Mouse (Mus musculus): Measurements from ENCODE around the gene 3110040N11Rik.

3110040N11Rik gene

GRCm38 (mm10) chr7:81738720-81739385 is 50.4 kb downstream of the 3110040N11Rik start:
- DNase-seq (ENCODE audit: low read depth, low spot score): no peak

DNA sequence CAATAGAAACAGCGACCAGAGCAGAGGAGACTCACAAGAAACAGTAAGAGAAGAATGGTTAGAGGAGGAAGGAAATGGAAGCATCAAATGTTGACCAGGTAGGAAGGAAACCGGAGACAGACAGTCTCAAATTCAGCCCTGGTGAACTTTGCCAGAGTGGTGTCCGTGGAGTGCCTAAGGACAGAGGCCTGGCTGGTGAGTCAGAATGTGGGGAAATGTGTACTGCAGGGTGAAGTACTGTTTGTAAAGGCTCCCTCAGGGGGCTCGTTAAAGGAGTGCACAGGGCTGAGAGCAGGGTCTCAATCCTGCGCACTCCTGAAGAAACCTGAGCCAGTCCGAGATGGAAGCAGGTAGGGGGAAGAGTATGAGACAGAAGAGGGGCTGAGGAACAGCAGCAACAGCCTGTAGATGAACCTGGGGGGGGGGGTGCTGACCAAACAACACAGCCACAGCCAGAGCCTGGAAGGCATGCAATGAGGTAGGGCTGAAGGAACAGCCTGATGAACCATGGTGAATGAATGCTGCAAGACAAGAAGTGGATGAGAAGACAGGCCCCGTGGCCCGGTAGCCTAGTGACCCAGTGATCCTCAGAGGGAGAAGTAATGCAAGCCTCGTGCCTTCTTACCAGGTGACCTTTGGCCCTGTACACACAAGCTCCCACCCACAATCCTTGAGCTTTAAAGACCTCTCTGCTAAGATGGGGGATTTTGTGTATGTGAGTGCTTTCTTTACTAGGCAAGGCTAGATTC is 53.8 kb downstream of the 3110040N11Rik start:
- no peak for DNase-seq (ENCODE audit: low read depth, low spot score)

DNA sequence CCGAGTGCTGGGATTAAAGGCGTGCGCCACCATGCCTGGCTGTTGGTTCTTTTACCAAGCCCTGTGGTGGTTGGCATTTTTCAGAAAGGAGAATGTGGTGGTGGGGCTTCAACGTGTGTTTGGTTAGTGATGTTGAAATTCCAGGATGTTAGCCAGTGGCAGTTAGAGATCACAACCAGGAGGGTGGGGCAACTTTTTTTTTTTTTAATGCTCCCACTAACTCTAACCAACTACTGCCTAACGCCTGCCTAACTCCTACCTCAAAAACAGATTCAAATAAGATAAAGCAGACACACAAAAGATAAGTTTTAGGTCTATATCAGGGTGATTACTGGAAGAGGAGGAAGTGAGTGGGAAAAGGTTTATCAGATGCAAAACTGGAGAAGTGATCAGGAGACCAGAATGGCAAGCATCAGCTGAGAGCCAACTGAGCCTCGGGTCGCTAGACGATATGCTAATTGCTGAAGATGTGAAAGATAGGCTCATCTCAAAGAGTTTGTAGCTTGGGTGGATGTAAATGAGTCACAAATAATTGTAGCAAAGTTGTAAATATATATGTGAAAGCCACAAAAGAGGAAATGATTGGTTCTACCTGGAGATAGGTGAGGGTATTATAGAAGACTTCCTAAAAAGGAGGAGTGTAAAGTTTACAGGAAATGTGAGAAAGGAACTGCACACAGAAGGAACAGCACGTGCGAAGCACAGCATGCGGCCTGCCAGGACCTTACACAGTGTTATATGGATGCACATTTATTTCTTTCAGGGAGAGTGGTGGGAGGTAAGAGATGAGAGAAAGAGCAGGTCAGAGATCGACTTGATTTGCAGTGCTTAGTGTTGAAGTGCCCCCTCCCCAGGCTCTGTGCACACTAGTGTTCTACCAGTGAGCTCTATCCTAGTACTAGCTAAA is 56.8 kb downstream of the 3110040N11Rik start:
- no peak for DNase-seq (ENCODE audit: low read depth, low spot score)

Data from forelimb bud, embryonic 11.5 days (tissue).